Comparison of ENCODE assay signal across 7 mouse cellular contexts in genomic region chr15:88733834-88734571, GRCm38 (mm10). TPM values are rescaled to one million over a fixed set of nuclear protein-coding genes. Genes with fewer than 3 reads are reported as not detected.
DNase-seq lines count a peak whose midpoint lies in the region; ATAC-seq lines count a peak whose summit lies in the region.

Brd1 (minus strand) TSS chr15:88734233.

- under 1% methylated on average over 87 of the region's 103 CpGs for WGBS in intestine, embryonic 16.5 days
- WGBS in midbrain, embryonic 11.5 days = under 1% methylated on average over 82 of the region's 103 CpGs

- peak within 1 kb of the TSS; percentile 85 for H3K4me2 ChIP-seq in intestine, embryonic 16.5 days (ENCODE audit: low read depth, low read length)
- peak within 1 kb of the TSS; percentile 92 for H3K4me2 ChIP-seq in midbrain, embryonic 11.5 days

- DNase-seq in adrenal gland, adult 2 months = peak; percentile 90
- peak; percentile 64 for DNase-seq in embryo, embryonic 11.5 days (ENCODE audit: low read depth, low spot score)
- DNase-seq in gastrocnemius, postnatal 4 days (ENCODE audit: low spot score in 2 of 2) = peak; percentile 81 to 84
- DNase-seq in left cerebral cortex, postnatal 4 days = peak; percentile 84
- peak; percentile 98 for DNase-seq in midbrain, embryonic 11.5 days (ENCODE audit: low spot score, missing footprints)
- peak; percentile 39 for DNase-seq in skeletal muscle tissue, adult 2 months (ENCODE audit: low read depth, low spot score)

- peak within 1 kb of the TSS; percentile 99 for H3K9ac ChIP-seq in intestine, embryonic 16.5 days (ENCODE audit: low read depth, low read length)
- H3K9ac ChIP-seq in midbrain, embryonic 11.5 days (ENCODE audit: low read length) = peak within 1 kb of the TSS; percentile 99

- ATAC-seq in intestine, embryonic 16.5 days = peak; percentile 86
- peak; percentile 87 for ATAC-seq in midbrain, embryonic 11.5 days (ENCODE audit: low FRiP score)

- no peaks in the 10 kb centered on the region for H3K9me3 ChIP-seq in intestine, embryonic 16.5 days (ENCODE audit: control insufficient read depth, low read length)
- no peaks in the 10 kb centered on the region for H3K9me3 ChIP-seq in midbrain, embryonic 11.5 days (ENCODE audit: control insufficient read depth, low read length)

- peak within 1 kb of the TSS; percentile 91 for H3K27ac ChIP-seq in intestine, embryonic 16.5 days (ENCODE audit: low read length)
- H3K27ac ChIP-seq in midbrain, embryonic 11.5 days (ENCODE audit: low read depth, low read length) = peak within 1 kb of the TSS; percentile 57

- no peaks in the 10 kb centered on the region for H3K27me3 ChIP-seq in intestine, embryonic 16.5 days (replicated peaks; ENCODE audit: control insufficient read depth, insufficient read depth, low read length)
- H3K27me3 ChIP-seq in midbrain, embryonic 11.5 days (ENCODE audit: control insufficient read depth, insufficient read depth, low read length) = no peaks in the 10 kb centered on the region

- peaks cover 34% of the 10 kb centered on the region for H3K4me1 ChIP-seq in intestine, embryonic 16.5 days (ENCODE audit: control insufficient read depth, insufficient read depth, low read length)
- H3K4me1 ChIP-seq in midbrain, embryonic 11.5 days (ENCODE audit: control insufficient read depth, insufficient read depth, low read length) = peaks cover 21% of the 10 kb centered on the region

- peak within 1 kb of the TSS; percentile 91 for H3K4me3 ChIP-seq in intestine, embryonic 16.5 days (ENCODE audit: low read length)
- peak within 1 kb of the TSS; percentile 69 for H3K4me3 ChIP-seq in midbrain, embryonic 11.5 days (ENCODE audit: low read depth, low read length)

- intact Hi-C loops in left cerebral cortex, postnatal 4 days (cut with DNase I) = no loop called here

- H3K36me3 ChIP-seq in intestine, embryonic 16.5 days (ENCODE audit: control insufficient read depth, insufficient read depth, low read length) = peaks cover 12% of the 10 kb centered on the region
- peaks cover 14% of the 10 kb centered on the region for H3K36me3 ChIP-seq in midbrain, embryonic 11.5 days (ENCODE audit: control insufficient read depth, insufficient read depth, low read length)

RNA-seq across cellular contexts. Expression of gene Brd1, which starts in this region (rescaled TPM):
- 10 to 100 TPM; 38.0 to 52.6 TPM for total RNA-seq in adrenal gland, adult 2 months (2021)
- polyA plus RNA-seq in adrenal gland, adult 2 months (2012; rRNA removed) = 7.5 and 9.6 TPM in 2 replicates
- 10 to 100 TPM; 39.5 to 44.5 TPM for total RNA-seq in gastrocnemius, postnatal 4 days (2021)
- polyA plus RNA-seq in intestine, embryonic 16.5 days (2015; fragmentation: Nextera tagmentation; extraction: Ambion mirVana) = 13.4 and 14.1 TPM in 2 replicates
- 10 to 100 TPM; 60.3 to 66.5 TPM for total RNA-seq in left cerebral cortex, postnatal 4 days (2021)
- polyA plus RNA-seq in midbrain, embryonic 11.5 days (2014; fragmentation: Nextera tagmentation; extraction: Ambion mirVana) = 25.9 and 27.6 TPM in 2 replicates

Comparison
In these comparisons a context has a peak if more than half of its experiments do, and no peak if none do; other contexts are left out.
1. Peak in every context shown above with its lines: DNase-seq, ATAC-seq, H3K4me3 ChIP-seq and H3K27ac ChIP-seq.
2. DNase-seq: peak in every context shown above with its lines; median percentile 98 in midbrain, embryonic 11.5 days; 90 in adrenal gland, adult 2 months; 84 in left cerebral cortex, postnatal 4 days; 82 in gastrocnemius, postnatal 4 days; 64 in embryo, embryonic 11.5 days; 39 in skeletal muscle tissue, adult 2 months.